Mouse (Mus musculus): ENCODE results near the gene Atxn1. TPM values are rescaled to one million over a fixed set of nuclear protein-coding genes. Genes with fewer than 3 reads are reported as not detected.

The Atxn1 gene
- polyA plus RNA-seq, 1 experiment: 2.5 TPM

- Histone ChIP-seq H3K4me3 (no peak overlapping the region), H3K36me3 (ENCODE audit: control insufficient read depth, insufficient read depth) (no peaks in the 10 kb centered on the region), H3ac (ENCODE audit: control insufficient read depth, insufficient read length) (no peak overlapping the region), H3K4me2 (ENCODE audit: low read depth) (no peak overlapping the region), H3K79me2 (ENCODE audit: control insufficient read depth, insufficient read depth) (no peaks in the 10 kb centered on the region), H3K27me3 (ENCODE audit: control insufficient read depth, insufficient read depth, insufficient read length) (no peaks in the 10 kb centered on the region)
- no peak for TF ChIP-seq REST (IDR thresholded peaks at IDR 0.05; ENCODE audit: insufficient read depth, insufficient read length)
- TF ChIP-seq USF1 (IDR thresholded peaks at IDR 0.05; ENCODE audit: low read depth): no peak
- TF ChIP-seq MAX (IDR thresholded peaks at IDR 0.05; ENCODE audit: low read depth): no peak
- no peak for TF ChIP-seq POLR2AphosphoS2 (IDR thresholded peaks at IDR 0.05; ENCODE audit: insufficient read length, low read depth)
- TF ChIP-seq SRF (IDR thresholded peaks at IDR 0.05; ENCODE audit: control insufficient read depth, insufficient read length, low read depth): no peak
- no peak for TF ChIP-seq POLR2A (IDR thresholded peaks at IDR 0.05; ENCODE audit: insufficient read length, low read depth)
- TF ChIP-seq MYOD1 (IDR thresholded peaks at IDR 0.05; ENCODE audit: control insufficient read depth in 1 of 3, insufficient read length in 2 of 3, low read depth in 2 of 3): no peak
- no peak for TF ChIP-seq E2F4 (IDR thresholded peaks at IDR 0.05; ENCODE audit: insufficient read depth)
- TF ChIP-seq MYOG (IDR thresholded peaks at IDR 0.05; ENCODE audit: control insufficient read depth in 1 of 3, insufficient read depth in 1 of 3, insufficient read length in 2 of 3, low read depth in 2 of 3): no peak
- TF ChIP-seq TCF12 (IDR thresholded peaks at IDR 0.05; ENCODE audit: insufficient read depth, poor library complexity, severe bottlenecking): no peak
- TF ChIP-seq CEBPB (IDR thresholded peaks at IDR 0.05; ENCODE audit: insufficient read depth, poor library complexity, severe bottlenecking): no peak
Observed at GRCm38 (mm10) chr13:45736241-45736640, 228.6 kb downstream of the Atxn1 start.

DNA sequence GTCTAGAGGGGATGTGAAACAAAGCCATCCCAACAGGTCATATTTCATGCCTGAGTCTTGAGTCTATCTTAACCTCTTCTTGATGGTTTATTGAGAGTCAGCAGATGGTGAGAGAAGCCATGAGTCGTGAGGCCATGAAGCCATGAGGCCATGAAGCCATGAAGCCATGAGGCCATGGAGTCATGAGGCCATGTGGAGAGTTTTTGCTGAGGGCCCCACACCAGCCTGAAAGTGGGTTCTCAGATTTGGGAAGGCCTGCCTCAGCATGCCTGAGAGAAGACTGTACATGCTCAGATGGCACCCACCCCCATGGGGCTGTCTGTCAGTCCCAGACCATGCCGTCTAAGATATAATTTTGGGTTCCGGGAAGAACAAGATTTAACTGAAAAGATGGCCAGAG is 229.0 kb downstream of the Atxn1 start:
- Histone ChIP-seq H3K27me3 (ENCODE audit: control insufficient read depth, insufficient read depth, insufficient read length) (no peaks in the 10 kb centered on the region), H3K36me3 (ENCODE audit: control insufficient read depth, insufficient read depth) (no peaks in the 10 kb centered on the region)
- TF ChIP-seq MAX (IDR thresholded peaks at IDR 0.05; ENCODE audit: low read depth) (no peak), TCF3 (IDR thresholded peaks at IDR 0.05; ENCODE audit: insufficient read length, low read depth) (no peak), REST (IDR thresholded peaks at IDR 0.05; ENCODE audit: insufficient read depth, insufficient read length) (no peak), E2F4 (IDR thresholded peaks at IDR 0.05; ENCODE audit: insufficient read depth) (no peak), SRF (IDR thresholded peaks at IDR 0.05; ENCODE audit: control insufficient read depth, insufficient read length, low read depth) (no peak), MYOG (IDR thresholded peaks at IDR 0.05; ENCODE audit: control insufficient read depth in 1 of 3, insufficient read depth in 1 of 3, insufficient read length in 2 of 3, low read depth in 2 of 3) (no peak), POLR2AphosphoS2 (IDR thresholded peaks at IDR 0.05; ENCODE audit: insufficient read length, low read depth) (no peak), POLR2A (IDR thresholded peaks at IDR 0.05; ENCODE audit: insufficient read length, low read depth) (no peak), TCF12 (IDR thresholded peaks at IDR 0.05; ENCODE audit: insufficient read depth, poor library complexity, severe bottlenecking) (no peak), CEBPB (IDR thresholded peaks at IDR 0.05; ENCODE audit: insufficient read depth, poor library complexity, severe bottlenecking) (no peak), MYOD1 (IDR thresholded peaks at IDR 0.05; ENCODE audit: control insufficient read depth in 1 of 3, insufficient read length in 2 of 3, low read depth in 2 of 3) (no peak)

GRCm38 (mm10) chr13:45734531-45734930 is 230.3 kb downstream of the Atxn1 start:
- Histone ChIP-seq H3K79me2 (ENCODE audit: control insufficient read depth, insufficient read depth) (no peaks in the 10 kb centered on the region), H3ac (ENCODE audit: control insufficient read depth, insufficient read length) (no peak overlapping the region), H3K4me2 (ENCODE audit: low read depth) (no peak overlapping the region), H3K27me3 (ENCODE audit: control insufficient read depth, insufficient read depth, insufficient read length) (no peaks in the 10 kb centered on the region), H3K4me3 (no peak overlapping the region), H3K36me3 (ENCODE audit: control insufficient read depth, insufficient read depth) (no peaks in the 10 kb centered on the region)
- TF ChIP-seq MYOG (IDR thresholded peaks at IDR 0.05; ENCODE audit: control insufficient read depth in 1 of 3, insufficient read depth in 1 of 3, insufficient read length in 2 of 3, low read depth in 2 of 3): no peak
- no peak for TF ChIP-seq REST (IDR thresholded peaks at IDR 0.05; ENCODE audit: insufficient read depth, insufficient read length)
- no peak for TF ChIP-seq POLR2A (IDR thresholded peaks at IDR 0.05; ENCODE audit: insufficient read length, low read depth)
- no peak for TF ChIP-seq USF1 (IDR thresholded peaks at IDR 0.05; ENCODE audit: low read depth)
- TF ChIP-seq TCF12 (IDR thresholded peaks at IDR 0.05; ENCODE audit: insufficient read depth, poor library complexity, severe bottlenecking): no peak
- TF ChIP-seq E2F4 (IDR thresholded peaks at IDR 0.05; ENCODE audit: insufficient read depth): no peak
- TF ChIP-seq TCF3 (IDR thresholded peaks at IDR 0.05; ENCODE audit: insufficient read length, low read depth): no peak
- TF ChIP-seq MYOD1 (IDR thresholded peaks at IDR 0.05; ENCODE audit: control insufficient read depth in 1 of 3, insufficient read length in 2 of 3, low read depth in 2 of 3): no peak
- no peak for TF ChIP-seq POLR2AphosphoS2 (IDR thresholded peaks at IDR 0.05; ENCODE audit: insufficient read length, low read depth)
- TF ChIP-seq SRF (IDR thresholded peaks at IDR 0.05; ENCODE audit: control insufficient read depth, insufficient read length, low read depth): no peak

More for the DNA sequence above, 229.0 kb downstream of the Atxn1 start:
- H3ac ChIP-seq (ENCODE audit: control insufficient read depth, insufficient read length): no peak overlapping the region
- H3K79me2 ChIP-seq (ENCODE audit: control insufficient read depth, insufficient read depth): no peaks in the 10 kb centered on the region
- H3K4me2 ChIP-seq (ENCODE audit: low read depth): no peak overlapping the region
- no peak overlapping the region for H3K4me3 ChIP-seq

DNA sequence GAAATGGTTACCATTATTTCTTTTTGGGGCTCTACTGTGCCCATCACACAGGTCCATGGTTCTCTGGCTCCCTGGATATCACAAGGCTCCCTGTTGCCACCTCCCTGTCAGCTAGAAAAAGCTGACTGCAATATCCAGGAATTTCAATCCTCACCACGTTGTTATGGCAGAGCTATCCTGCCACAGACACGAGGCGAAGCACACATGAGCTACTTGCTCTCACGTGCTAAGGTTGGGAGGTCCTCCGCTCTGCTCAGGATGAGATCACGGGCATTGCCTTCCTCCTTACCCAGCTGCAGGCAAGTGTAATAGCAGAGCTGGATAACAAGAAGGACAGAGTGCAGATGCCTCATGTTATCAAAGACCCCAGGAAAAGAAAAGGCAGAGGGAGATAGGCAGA is 232.2 kb downstream of the Atxn1 start:
- no peaks in the 10 kb centered on the region for H3K27me3 ChIP-seq (ENCODE audit: control insufficient read depth, insufficient read depth, insufficient read length)
- no peaks in the 10 kb centered on the region for H3K36me3 ChIP-seq (ENCODE audit: control insufficient read depth, insufficient read depth)
- no peak overlapping the region for H3K4me3 ChIP-seq
- no peak for TF ChIP-seq POLR2AphosphoS2 (IDR thresholded peaks at IDR 0.05; ENCODE audit: insufficient read length, low read depth)
- TF ChIP-seq CEBPB (IDR thresholded peaks at IDR 0.05; ENCODE audit: insufficient read depth, poor library complexity, severe bottlenecking): no peak
- TF ChIP-seq POLR2A (IDR thresholded peaks at IDR 0.05; ENCODE audit: insufficient read length, low read depth): no peak
- no peak for TF ChIP-seq E2F4 (IDR thresholded peaks at IDR 0.05; ENCODE audit: insufficient read depth)
- no peak for TF ChIP-seq REST (IDR thresholded peaks at IDR 0.05; ENCODE audit: insufficient read depth, insufficient read length)
- TF ChIP-seq MAX (IDR thresholded peaks at IDR 0.05; ENCODE audit: low read depth): no peak
- TF ChIP-seq MYOD1 (IDR thresholded peaks at IDR 0.05; ENCODE audit: control insufficient read depth in 1 of 3, insufficient read length in 2 of 3, low read depth in 2 of 3): no peak
- no peak for TF ChIP-seq SRF (IDR thresholded peaks at IDR 0.05; ENCODE audit: control insufficient read depth, insufficient read length, low read depth)
- no peak for TF ChIP-seq TCF3 (IDR thresholded peaks at IDR 0.05; ENCODE audit: insufficient read length, low read depth)
- TF ChIP-seq TCF12 (IDR thresholded peaks at IDR 0.05; ENCODE audit: insufficient read depth, poor library complexity, severe bottlenecking): no peak
- no peak for TF ChIP-seq MYOG (IDR thresholded peaks at IDR 0.05; ENCODE audit: control insufficient read depth in 1 of 3, insufficient read depth in 1 of 3, insufficient read length in 2 of 3, low read depth in 2 of 3)
- TF ChIP-seq USF1 (IDR thresholded peaks at IDR 0.05; ENCODE audit: low read depth): no peak
- no peak overlapping the region for H3ac ChIP-seq (ENCODE audit: control insufficient read depth, insufficient read length)
- H3K79me2 ChIP-seq (ENCODE audit: control insufficient read depth, insufficient read depth): no peaks in the 10 kb centered on the region
- H3K4me2 ChIP-seq (ENCODE audit: low read depth): no peak overlapping the region

Measured in myocyte (in vitro differentiated cells).